ENCODE assay signal across 18 mouse cellular contexts in the genomic region with DNA sequence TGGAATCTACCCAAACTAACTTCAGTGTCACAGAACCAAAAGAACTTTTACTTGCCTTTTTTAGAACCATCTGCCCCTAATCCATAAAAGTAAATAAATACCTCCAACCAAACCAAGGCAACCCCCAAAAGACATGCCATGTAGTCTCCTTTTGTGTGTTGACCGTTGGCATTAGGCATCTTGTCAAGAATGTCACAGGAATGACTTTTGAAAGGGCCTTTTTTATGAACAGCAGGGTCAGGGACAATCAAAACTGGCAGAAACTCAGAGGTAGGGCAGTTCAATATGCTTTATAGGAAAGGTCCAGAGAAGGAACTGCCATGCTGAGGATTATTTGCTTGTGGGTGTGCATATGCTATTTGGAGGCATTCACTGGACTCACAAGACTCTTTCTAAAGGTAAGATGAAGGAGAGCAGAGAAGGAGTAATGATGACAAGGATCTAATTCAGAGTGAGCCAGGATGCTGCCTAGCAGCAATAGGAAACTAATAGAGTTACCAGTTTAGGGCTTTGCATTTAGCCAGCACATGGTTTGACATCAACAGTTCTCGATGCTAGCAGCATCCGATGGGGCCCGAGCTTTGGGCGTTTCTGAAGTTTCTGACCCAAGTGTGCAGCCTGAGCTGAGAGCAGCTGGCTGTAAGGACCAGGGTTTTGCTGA. TPM values are rescaled to one million over a fixed set of nuclear protein-coding genes. Genes with fewer than 3 reads are reported as not detected.
DNase-seq lines count a peak whose midpoint lies in the region; ATAC-seq and TF ChIP-seq lines count a peak whose summit lies in the region.
"Had no signal": no experiment of that assay in that cellular context is flagged by ENCODE, and none has a peak within 500 bp of the region (broad histone marks: within the 10 kb centered on the region; RNA-seq: fewer than 3 reads in every experiment).

No protein-coding gene starts in this region.

- in situ Hi-C loops in CH12.LX (cut with MboI; ENCODE audit: low pct_ligation_motif_present, low pct_unique_long_range_greater_than_20kb, low sequenced_read_pairs): no loop called here

- no peak overlapping the region for H3K27ac ChIP-seq in CH12.LX (ENCODE audit: insufficient read depth, low read depth)
- peak overlapping the region; percentile 82 for H3K27ac ChIP-seq in forebrain, embryonic 12.5 days
- peak overlapping the region; percentile 59 for H3K27ac ChIP-seq in hindbrain, embryonic 13.5 days
- peak overlapping the region; percentile 90 for H3K27ac ChIP-seq in midbrain, embryonic 13.5 days
- no peak overlapping the region for H3K27ac ChIP-seq in cerebellum, adult 2 months (ENCODE audit: insufficient read depth, low read length)
- H3K27ac ChIP-seq: embryonic facial prominence, embryonic 15.5 days; left cerebral cortex, adult 2 months; macrophage had no signal

- DNase-seq in CH12.LX (ENCODE audit: extremely low read depth): no peak
- DNase-seq in kidney, adult 9 months: no peak
- DNase-seq in cerebellum, adult 2 months: no peak
- DNase-seq in urinary bladder, postnatal 25 days (ENCODE audit: low spot score): no peak
- DNase-seq in testis, postnatal 14 days (ENCODE audit: low spot score): no peak
- DNase-seq: adrenal gland, adult 8-10 months; B cell, adult 2 months; heart, postnatal 36 days; kidney, adult 2 months; right cerebral cortex, postnatal 14 days had no signal

- H3K9ac ChIP-seq in CH12.LX (ENCODE audit: insufficient read depth, low read depth): no peak overlapping the region
- H3K9ac ChIP-seq in forebrain, embryonic 12.5 days: no peak overlapping the region
- no peak overlapping the region for H3K9ac ChIP-seq in hindbrain, embryonic 13.5 days
- no peak overlapping the region for H3K9ac ChIP-seq in midbrain, embryonic 13.5 days (replicated peaks)
- H3K9ac ChIP-seq: embryonic facial prominence, embryonic 15.5 days; heart, embryonic 12.5 days; lung, embryonic 14.5 days had no signal

- H3K4me1 ChIP-seq in CH12.LX (ENCODE audit: control insufficient read depth in 1 of 2, insufficient read depth in 2 of 2): peaks cover 0 to 8% of the 10 kb centered on the region in 2 experiments; a peak in 2 of 4 replicates
- peaks cover 31% of the 10 kb centered on the region for H3K4me1 ChIP-seq in forebrain, embryonic 12.5 days
- peaks cover 18% of the 10 kb centered on the region for H3K4me1 ChIP-seq in hindbrain, embryonic 13.5 days (replicated peaks)
- peaks cover 32% of the 10 kb centered on the region for H3K4me1 ChIP-seq in midbrain, embryonic 13.5 days (replicated peaks)
- no peaks in the 10 kb centered on the region for H3K4me1 ChIP-seq in cerebellum, adult 2 months (ENCODE audit: control insufficient read depth, insufficient read depth, low read length)
- H3K4me1 ChIP-seq: heart, embryonic 12.5 days had no signal

- H3K9me3 ChIP-seq in CH12.LX (replicated peaks; ENCODE audit: low read length): no peaks in the 10 kb centered on the region
- H3K9me3 ChIP-seq in forebrain, embryonic 12.5 days: no peaks in the 10 kb centered on the region
- H3K9me3 ChIP-seq in hindbrain, embryonic 13.5 days: no peaks in the 10 kb centered on the region
- H3K9me3 ChIP-seq in midbrain, embryonic 13.5 days: no peaks in the 10 kb centered on the region
- H3K9me3 ChIP-seq: embryonic facial prominence, embryonic 15.5 days; heart, embryonic 12.5 days had no signal

- no peaks in the 10 kb centered on the region for H3K79me2 ChIP-seq in CH12.LX (replicated peaks; ENCODE audit: control insufficient read depth, extremely low read depth, insufficient read depth, poor library complexity, severe bottlenecking)

- WGBS in forebrain, embryonic 12.5 days: 25% methylated on average over 5 of the region's 5 CpGs
- 44% methylated on average over 5 of the region's 5 CpGs for WGBS in hindbrain, embryonic 13.5 days
- 35% methylated on average over 5 of the region's 5 CpGs for WGBS in midbrain, embryonic 13.5 days
- 59% methylated on average over 5 of the region's 5 CpGs for WGBS in cerebellum, adult 2 months

- TF ChIP-seq CTCF in CH12.LX (conservative IDR thresholded peaks at IDR 0.05 in 1 of 2, IDR thresholded peaks at IDR 0.05 in 1 of 2; ENCODE audit: low read depth in 2 of 2, low read length in 2 of 2): no peak
- no peak for TF ChIP-seq CTCF in cerebellum, adult 2 months (IDR thresholded peaks at IDR 0.05; ENCODE audit: borderline replicate concordance, insufficient read depth, low read depth, low read length)

- TF ChIP-seq RAD21 in CH12.LX (IDR thresholded peaks at IDR 0.05; ENCODE audit: low read depth, low read length): no peak

- no peak for TF ChIP-seq EP300 in CH12.LX (IDR thresholded peaks at IDR 0.05; ENCODE audit: low read length)

- H3K4me2 ChIP-seq in CH12.LX (ENCODE audit: insufficient read depth, low read depth, poor library complexity, severe bottlenecking): no peak overlapping the region
- peak overlapping the region; percentile 40; the same call in 1 of the 2 replicates for H3K4me2 ChIP-seq in forebrain, embryonic 12.5 days
- H3K4me2 ChIP-seq in hindbrain, embryonic 13.5 days: no peak overlapping the region
- H3K4me2 ChIP-seq in midbrain, embryonic 13.5 days (replicated peaks): no peak overlapping the region
- H3K4me2 ChIP-seq: embryonic facial prominence, embryonic 15.5 days; heart, embryonic 12.5 days; lung, embryonic 14.5 days had no signal

- TF ChIP-seq POLR2A in CH12.LX (IDR thresholded peaks at IDR 0.05; ENCODE audit: low read depth, low read length): no peak
- TF ChIP-seq POLR2A in cerebellum, adult 2 months (IDR thresholded peaks at IDR 0.05; ENCODE audit: borderline replicate concordance, insufficient read depth, low read length): no peak

- no peaks in the 10 kb centered on the region for H3K27me3 ChIP-seq in CH12.LX (replicated peaks)
- no peaks in the 10 kb centered on the region for H3K27me3 ChIP-seq in forebrain, embryonic 12.5 days
- no peaks in the 10 kb centered on the region for H3K27me3 ChIP-seq in hindbrain, embryonic 13.5 days
- no peaks in the 10 kb centered on the region for H3K27me3 ChIP-seq in midbrain, embryonic 13.5 days
- no peaks in the 10 kb centered on the region for H3K27me3 ChIP-seq in cerebellum, adult 2 months (ENCODE audit: control insufficient read depth, insufficient read depth, low read length)
- H3K27me3 ChIP-seq: embryonic facial prominence, embryonic 15.5 days had no signal

- dilution Hi-C loops in CH12.LX (cut with MboI; ENCODE audit: extremely low pct_ligation_motif_present, extremely low pct_unique_long_range_greater_than_20kb, low sequenced_read_pairs): no loop called here

- ATAC-seq in forebrain, embryonic 12.5 days (ENCODE audit: low FRiP score): no peak
- peak; percentile 46; the same call in 1 of the 2 replicates for ATAC-seq in hindbrain, embryonic 13.5 days (ENCODE audit: low FRiP score)
- ATAC-seq in midbrain, embryonic 13.5 days: peak; percentile 62

- no peaks in the 10 kb centered on the region for H3K36me3 ChIP-seq in CH12.LX (replicated peaks in 1 of 2; ENCODE audit: control insufficient read depth in 1 of 2, insufficient read depth in 1 of 2, low read length in 1 of 2)
- no peaks in the 10 kb centered on the region for H3K36me3 ChIP-seq in forebrain, embryonic 12.5 days (replicated peaks)
- H3K36me3 ChIP-seq in hindbrain, embryonic 13.5 days: no peaks in the 10 kb centered on the region
- H3K36me3 ChIP-seq in midbrain, embryonic 13.5 days: no peaks in the 10 kb centered on the region
- H3K36me3 ChIP-seq: embryonic facial prominence, embryonic 15.5 days; heart, embryonic 12.5 days had no signal

- no peak overlapping the region for H3K4me3 ChIP-seq in CH12.LX (replicated peaks in 1 of 3; ENCODE audit: low read depth in 2 of 3, low read length in 2 of 3, poor library complexity in 1 of 3)
- H3K4me3 ChIP-seq in forebrain, embryonic 12.5 days (replicated peaks): no peak overlapping the region
- no peak overlapping the region for H3K4me3 ChIP-seq in hindbrain, embryonic 13.5 days
- no peak overlapping the region for H3K4me3 ChIP-seq in midbrain, embryonic 13.5 days (replicated peaks)
- no peak overlapping the region for H3K4me3 ChIP-seq in cerebellum, adult 2 months (replicated peaks; ENCODE audit: insufficient read depth, low read depth, low read length)
- H3K4me3 ChIP-seq: embryonic facial prominence, embryonic 15.5 days; heart, embryonic 12.5 days; left cerebral cortex, adult 2 months had no signal

TF ChIP-seq in CH12.LX, 34 proteins besides CTCF, POLR2A, EP300 and RAD21:
- no peak for TF ChIP-seq BHLHE40 (IDR thresholded peaks at IDR 0.05; ENCODE audit: low read depth, low read length)
- no peak for TF ChIP-seq MEF2A (IDR thresholded peaks at IDR 0.05; ENCODE audit: borderline replicate concordance, low read depth, low read length)
- no peak for TF ChIP-seq USF2 (conservative IDR thresholded peaks at IDR 0.05; ENCODE audit: low read depth, low read length)
- TF ChIP-seq NELFE (IDR thresholded peaks at IDR 0.05; ENCODE audit: low read depth, low read length): no peak
- TF ChIP-seq MXI1 (IDR thresholded peaks at IDR 0.05; ENCODE audit: low read depth, low read length): 0 out of 2 replicates have a peak, but pooled peaks have one; percentile 2

RNA-seq across cellular contexts. Expression of gene Traf1, which starts 32.3 kb away (rescaled TPM):
- total RNA-seq in CH12.LX (2012; rRNA removed): 99.2 and 151 TPM in 2 replicates
- 58.8 and 66.9 TPM in 2 replicates for total RNA-seq in CH12.LX (2014; rRNA removed)
- polyA plus RNA-seq in CH12.LX (2012; ENCODE audit: insufficient read length, low read depth): 46.4 and 47.9 TPM in 2 replicates
- polyA plus RNA-seq in forebrain, embryonic 12.5 days (2016; fragmentation: Nextera tagmentation; extraction: Ambion mirVana): 0.37 and 0.45 TPM in 2 replicates
- polyA plus RNA-seq in hindbrain, embryonic 13.5 days (2015; fragmentation: Nextera tagmentation; extraction: Ambion mirVana): 0.73 and 1.9 TPM in 2 replicates
- 0.59 and 0.79 TPM in 2 replicates for polyA plus RNA-seq in midbrain, embryonic 13.5 days (2015; fragmentation: Nextera tagmentation; extraction: Ambion mirVana)
- 8.4 and 9.1 TPM in 2 replicates for polyA plus RNA-seq in cerebellum, adult 2 months (2012; rRNA removed)

Comparison
In these comparisons a context has a peak if more than half of its experiments do, and no peak if none do; other contexts are left out.
1. H3K27ac ChIP-seq: peak in forebrain, embryonic 12.5 days (single experiment), hindbrain, embryonic 13.5 days (single experiment) and midbrain, embryonic 13.5 days (single experiment); none in CH12.LX (single experiment) and cerebellum, adult 2 months (single experiment).